Mouse (Mus musculus) kidney, embryonic 14.5 days (tissue): ENCODE results near the gene Gpr35. TPM values are rescaled to one million over a fixed set of nuclear protein-coding genes. Genes with fewer than 3 reads are reported as not detected.

Source experiments
- ATAC-seq: fragments of 200-750 bp; cut with Nextera tagmentation; 2 replicates; pipeline ENCODE4 v1.8.0; 2017; ENCODE audit warnings: moderate number of reproducible peaks, mild to moderate bottlenecking, moderate TSS enrichment, moderate library complexity; ENCODE audit not compliant: low FRiP score, low TSS enrichment
- H3K27ac ChIP-seq: fragments of 300-500 bp; sonication (generic); 2 replicates; pipeline ENCODE4 v1.5.1; 2014; ENCODE audit warnings: low read depth, mild to moderate bottlenecking, low read length, moderate library complexity, mixed read lengths
- H3K27me3 ChIP-seq: fragments of 300-500 bp; sonication (generic); 2 replicates; pipeline ENCODE4 v1.6.1; 2014; ENCODE audit warnings: mild to moderate bottlenecking, low read length; ENCODE audit not compliant: control insufficient read depth, insufficient read depth
- H3K36me3 ChIP-seq: fragments of 300-500 bp; sonication (generic); 2 replicates; pipeline ENCODE4 v1.6.1; 2014; ENCODE audit warnings: low read length, mixed read lengths; ENCODE audit not compliant: control insufficient read depth, insufficient read depth
- H3K4me1 ChIP-seq: fragments of 300-500 bp; sonication (generic); 2 replicates; pipeline ENCODE4 v1.6.1; 2014; ENCODE audit warnings: low read length, mixed read lengths; ENCODE audit not compliant: control insufficient read depth, insufficient read depth
- H3K4me2 ChIP-seq: fragments of 300-500 bp; sonication (generic); replicated peaks from 2 replicates; pipeline ENCODE4 v1.6.1; 2014; ENCODE audit warnings: low read depth, mild to moderate bottlenecking, low read length
- H3K4me3 ChIP-seq: fragments of 300-500 bp; sonication (generic); 2 replicates; pipeline ENCODE4 v1.5.1; 2014; ENCODE audit warnings: mild to moderate bottlenecking, low read length
- H3K9ac ChIP-seq: fragments of 300-500 bp; sonication (generic); 2 replicates; pipeline ENCODE4 v1.6.1; 2014; ENCODE audit warnings: low read depth, mild to moderate bottlenecking, low read length, moderate library complexity
- H3K9me3 ChIP-seq: fragments of 300-500 bp; sonication (generic); 2 replicates; pipeline ENCODE4 v1.6.1; 2016; ENCODE audit warnings: low read length; ENCODE audit not compliant: control insufficient read depth
- WGBS: fragments of 180-500 bp; shearing (Covaris S2); extraction: QIAGEN DNeasy Blood & Tissue Kit; methylation state at CpG from one replicate; pipeline ENCODE4 v1.1.7; 2014; 5-methylcytosine and 5-hydroxymethylcytosine counted together
- polyA plus RNA-seq: library from polyadenylated mRNA; unstranded; fragments of >200 nt; fragmentation: Nextera tagmentation; extraction: Ambion mirVana; gene quantifications from 2 replicates; pipeline ENCODE4 v1.2.1, GENCODE M21; 2014

The Gpr35 gene
- polyA plus RNA-seq, 1 experiment from 2014 or later: 0.45 TPM

DNA sequence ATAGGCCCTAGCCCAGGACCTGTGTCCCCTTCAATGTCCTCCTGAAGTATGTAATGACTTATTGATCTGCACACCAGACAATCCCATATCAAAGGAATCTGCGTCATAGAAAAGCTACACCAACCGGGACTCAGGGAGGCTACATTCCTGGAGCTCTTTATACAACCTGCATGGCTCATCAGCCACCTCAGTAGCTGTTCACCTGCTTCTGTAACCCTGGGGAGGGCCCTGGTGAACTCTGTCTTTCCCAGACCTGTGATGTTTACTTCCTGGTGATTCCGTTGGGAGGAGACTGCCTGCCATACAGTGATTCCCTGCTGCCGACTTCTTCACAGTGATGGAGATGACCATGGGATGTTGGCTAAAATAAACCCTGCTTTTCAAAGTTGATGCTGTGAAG lies 38.2 kb downstream of the Gpr35 start:
- no peak overlapping the region for H3K4me3 ChIP-seq
- ATAC-seq: no peak
- 65% methylated on average over 4 of the region's 4 CpGs for WGBS
- no peak overlapping the region for H3K27ac ChIP-seq
- H3K27me3 ChIP-seq: no peaks in the 10 kb centered on the region
- H3K4me2 ChIP-seq: no peak overlapping the region
- no peaks in the 10 kb centered on the region for H3K4me1 ChIP-seq
- no peaks in the 10 kb centered on the region for H3K9me3 ChIP-seq
- no peaks in the 10 kb centered on the region for H3K36me3 ChIP-seq
- no peak overlapping the region for H3K9ac ChIP-seq

DNA sequence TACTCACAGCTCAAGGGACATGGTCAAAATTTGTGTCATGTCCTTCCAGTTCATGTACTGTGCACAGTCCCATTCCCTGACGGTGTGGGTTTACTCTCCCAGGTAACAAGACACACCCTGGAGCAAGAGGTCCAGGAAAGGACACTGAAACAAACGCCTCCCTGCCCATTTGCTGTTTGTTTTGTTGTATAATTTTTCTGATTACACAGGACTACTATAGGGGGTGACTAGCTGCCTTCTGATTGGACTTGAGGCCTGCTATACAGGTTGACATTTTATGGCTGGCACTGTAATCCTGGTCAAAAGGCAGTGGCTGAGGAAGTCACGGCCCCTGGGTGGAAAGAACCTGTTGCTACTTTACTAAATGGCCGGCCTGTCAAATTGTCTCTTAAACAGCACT lies 39.2 kb downstream of the Gpr35 start:
- Histone ChIP-seq H3K9me3 (no peaks in the 10 kb centered on the region), H3K9ac (no peak overlapping the region)
- ATAC-seq: no peak

DNA sequence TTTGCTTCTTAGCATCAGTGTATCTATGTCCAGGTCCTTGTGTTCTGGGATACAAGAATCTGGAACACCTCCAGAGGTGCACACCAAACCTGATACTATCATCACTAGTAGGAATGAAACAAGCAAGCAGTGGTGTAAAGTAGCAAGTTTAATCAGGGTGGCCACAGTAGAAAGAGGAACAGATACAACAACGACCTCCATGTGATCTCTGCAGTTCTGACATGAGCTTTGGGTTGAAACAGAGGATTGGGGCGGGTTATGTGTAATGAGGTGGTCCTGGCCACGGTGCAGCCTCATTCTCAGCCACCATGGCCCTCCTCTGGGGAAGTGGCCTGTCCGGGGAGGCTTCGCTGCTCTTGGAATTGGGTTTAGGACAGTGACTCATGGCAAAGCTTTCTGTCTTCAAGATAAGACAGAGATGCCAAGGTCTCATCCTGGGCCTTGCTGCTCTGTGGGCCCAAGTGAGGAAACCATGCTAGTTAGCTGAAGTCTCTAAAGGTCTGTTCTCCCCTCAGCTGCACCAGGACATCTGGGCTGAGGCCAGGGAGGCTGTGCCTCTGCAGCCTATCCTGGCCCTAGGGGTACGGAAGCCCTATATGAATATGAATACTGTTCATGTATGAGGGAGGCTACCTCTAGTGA lies 41.7 kb downstream of the Gpr35 start:
- H3K36me3 ChIP-seq: no peaks in the 10 kb centered on the region
- no peak overlapping the region for H3K4me2 ChIP-seq
- H3K9me3 ChIP-seq: no peaks in the 10 kb centered on the region
- H3K4me1 ChIP-seq: no peaks in the 10 kb centered on the region
- no peak overlapping the region for H3K9ac ChIP-seq
- no peak for ATAC-seq
- H3K4me3 ChIP-seq: no peak overlapping the region
- H3K27ac ChIP-seq: no peak overlapping the region
- WGBS: 91% methylated on average over 6 of the region's 6 CpGs
- no peaks in the 10 kb centered on the region for H3K27me3 ChIP-seq

More for the DNA sequence above, 39.2 kb downstream of the Gpr35 start:
- no peaks in the 10 kb centered on the region for H3K36me3 ChIP-seq
- H3K4me3 ChIP-seq: no peak overlapping the region
- H3K4me1 ChIP-seq: no peaks in the 10 kb centered on the region
- H3K27ac ChIP-seq: no peak overlapping the region
- no peaks in the 10 kb centered on the region for H3K27me3 ChIP-seq
- WGBS: 40% methylated on average over 4 of the region's 4 CpGs
- H3K4me2 ChIP-seq: no peak overlapping the region

DNA sequence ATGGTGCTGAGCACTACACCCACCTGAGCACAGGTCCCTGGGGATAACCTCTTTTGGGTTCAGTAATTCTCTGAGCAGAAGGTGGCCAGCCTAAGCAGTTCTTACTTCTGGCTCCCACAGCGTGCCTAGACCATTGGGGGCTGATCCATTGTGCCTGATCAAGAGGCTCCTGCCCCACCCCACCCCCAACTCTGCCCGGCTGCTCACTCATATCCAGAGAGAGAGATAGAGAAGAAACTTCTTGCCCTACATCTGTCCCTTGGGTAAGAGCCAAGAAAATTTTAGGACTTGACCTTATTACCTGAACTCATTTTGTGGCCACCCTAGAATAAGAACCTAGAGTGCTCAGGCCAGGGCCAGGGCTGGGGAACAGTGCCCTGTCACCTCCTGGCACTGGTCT lies 42.2 kb downstream of the Gpr35 start:
- no peaks in the 10 kb centered on the region for H3K27me3 ChIP-seq
- H3K36me3 ChIP-seq: no peaks in the 10 kb centered on the region
- no peak overlapping the region for H3K9ac ChIP-seq
- ATAC-seq: no peak
- no peak overlapping the region for H3K27ac ChIP-seq
- H3K4me3 ChIP-seq: no peak overlapping the region
- 81% methylated on average over 2 of the region's 2 CpGs for WGBS
- H3K4me2 ChIP-seq: no peak overlapping the region
- no peaks in the 10 kb centered on the region for H3K4me1 ChIP-seq
- H3K9me3 ChIP-seq: no peaks in the 10 kb centered on the region

DNA sequence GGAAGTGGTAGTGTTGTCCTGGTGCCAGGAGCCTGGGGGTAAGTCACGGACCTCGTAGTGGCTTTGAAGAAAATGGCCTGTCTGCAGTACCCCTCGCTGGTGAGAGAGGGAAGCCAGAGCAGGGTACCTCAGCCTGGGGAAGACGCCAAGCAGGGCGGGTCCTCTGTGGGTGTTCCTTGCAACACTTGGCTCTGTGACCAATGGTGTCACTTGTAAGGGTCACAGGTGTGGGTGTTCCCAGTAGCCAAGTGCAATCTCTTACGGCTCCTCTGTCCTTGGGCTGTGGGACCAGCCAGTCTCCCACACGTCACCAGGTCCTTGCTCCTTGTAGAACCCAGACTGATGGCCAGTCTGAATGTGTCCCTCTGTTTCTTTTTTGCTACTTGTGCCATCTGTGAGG lies 55.4 kb downstream of the Gpr35 start, which contains the start of gene Aqp12:
Aqp12 (plus strand) TSS at position 274 of the 400 bp plus-strand sequence.
- H3K4me2 ChIP-seq: no peak within 1 kb of the TSS
- no peak for ATAC-seq
- H3K27ac ChIP-seq: no peak within 1 kb of the TSS
- no peaks in the 10 kb centered on the region for H3K36me3 ChIP-seq
- H3K4me1 ChIP-seq: no peaks in the 10 kb centered on the region
- H3K27me3 ChIP-seq: no peaks in the 10 kb centered on the region
- H3K9ac ChIP-seq: no peak within 1 kb of the TSS
- WGBS: 67% methylated on average over 7 of the region's 7 CpGs
- no peaks in the 10 kb centered on the region for H3K9me3 ChIP-seq
- no peak within 1 kb of the TSS for H3K4me3 ChIP-seq

DNA sequence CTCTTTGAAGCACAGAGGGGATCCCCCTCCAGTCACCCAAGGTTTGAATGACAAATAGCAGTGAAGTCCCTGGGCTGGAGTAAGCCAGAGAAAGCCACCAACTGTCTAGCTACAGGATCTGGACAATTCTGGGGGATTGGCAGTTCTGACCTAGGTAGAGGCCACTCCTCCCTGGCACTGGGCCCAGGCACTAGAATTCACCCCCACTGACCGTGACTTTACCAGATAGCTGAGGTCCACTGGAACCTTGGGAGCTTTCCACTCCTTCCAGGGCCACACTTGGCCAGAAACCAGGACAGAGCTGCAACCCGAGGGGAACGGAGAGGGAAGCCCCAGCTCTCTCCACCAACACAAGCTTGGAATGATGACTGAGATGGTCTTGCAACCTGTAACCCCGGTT lies 58.5 kb downstream of the Gpr35 start:
- no peaks in the 10 kb centered on the region for H3K27me3 ChIP-seq
- 0 out of 2 replicates have a peak, but pooled peaks have one; percentile 41 for ATAC-seq
- WGBS: 63% methylated on average over 4 of the region's 4 CpGs

DNA sequence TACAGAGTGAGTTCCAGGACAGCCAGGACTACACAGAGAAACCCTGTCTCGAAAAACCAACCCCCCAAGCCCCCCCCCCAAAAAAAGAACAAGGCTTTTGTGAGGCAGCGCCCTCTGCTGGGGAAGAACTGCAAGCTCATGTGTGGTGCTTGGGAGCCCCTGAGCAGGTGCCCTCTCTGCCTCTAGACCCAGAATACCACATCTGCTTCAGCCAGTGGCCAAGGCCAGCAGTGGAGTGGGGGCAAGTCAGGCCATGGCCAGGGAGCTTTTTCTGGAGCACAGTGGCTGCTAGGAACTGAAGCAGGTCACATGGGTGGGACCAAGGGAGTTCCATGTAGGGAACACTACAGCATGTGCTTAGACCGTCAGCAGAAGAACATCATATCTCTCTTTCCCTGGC lies 60.1 kb downstream of the Gpr35 start:
- Histone ChIP-seq H3K4me3 (no peak overlapping the region), H3K9me3 (no peaks in the 10 kb centered on the region), H3K9ac (no peak overlapping the region), H3K27ac (no peak overlapping the region), H3K4me1 (no peaks in the 10 kb centered on the region), H3K4me2 (no peak overlapping the region), H3K36me3 (no peaks in the 10 kb centered on the region), H3K27me3 (no peaks in the 10 kb centered on the region)
- WGBS: 32% methylated on average over 3 of the region's 3 CpGs
- ATAC-seq: no peak

More for the DNA sequence above, 58.5 kb downstream of the Gpr35 start:
- H3K9ac ChIP-seq: no peak overlapping the region
- H3K9me3 ChIP-seq: no peaks in the 10 kb centered on the region
- no peak overlapping the region for H3K27ac ChIP-seq
- no peaks in the 10 kb centered on the region for H3K36me3 ChIP-seq
- no peak overlapping the region for H3K4me2 ChIP-seq
- H3K4me1 ChIP-seq: no peaks in the 10 kb centered on the region
- H3K4me3 ChIP-seq: no peak overlapping the region

DNA sequence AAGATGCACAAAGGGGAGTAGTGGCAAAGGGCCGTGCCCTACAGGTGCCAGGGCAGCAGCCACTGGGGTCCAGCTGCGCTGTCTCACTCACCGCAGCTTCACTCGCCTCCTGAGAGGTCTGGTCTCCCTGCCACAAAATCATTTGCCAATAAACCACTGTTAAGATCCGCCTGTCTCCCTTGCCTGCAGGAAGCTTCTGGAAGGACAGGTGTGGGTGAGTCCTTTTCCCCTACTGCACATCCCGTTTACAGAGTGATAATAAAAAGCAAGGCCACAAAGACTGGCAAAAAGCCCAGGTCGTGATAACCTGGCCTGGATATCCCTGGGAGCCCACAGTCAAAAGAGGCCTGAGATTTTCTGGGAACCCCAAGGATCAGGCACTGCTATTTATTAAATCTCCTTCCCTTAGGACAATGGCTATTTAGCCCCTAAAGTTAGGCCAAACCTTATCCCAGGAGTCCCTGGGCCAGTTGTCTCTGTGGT lies 61.5 kb downstream of the Gpr35 start:
- no peak for ATAC-seq

DNA sequence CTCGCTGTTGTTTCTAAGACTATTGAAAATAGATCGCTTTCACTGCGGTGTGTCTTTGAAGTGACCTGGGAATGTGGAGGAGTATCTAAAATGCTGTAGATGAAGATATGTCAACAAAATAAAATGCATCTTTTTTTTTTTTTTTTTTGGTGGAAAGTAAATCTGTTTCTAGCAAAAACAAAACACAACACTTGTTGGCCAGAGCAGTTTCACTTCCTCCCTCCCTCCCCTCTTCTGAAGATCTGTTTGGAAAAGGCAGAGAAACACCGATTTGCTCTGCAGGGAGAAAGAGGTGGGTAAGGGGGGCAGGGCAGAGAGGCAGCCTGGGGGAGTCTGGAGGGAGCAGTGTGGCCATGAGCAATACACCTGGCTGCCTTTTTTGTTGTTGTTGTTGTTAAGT lies 62.7 kb downstream of the Gpr35 start:
- H3K9ac ChIP-seq: no peak overlapping the region
- no peak overlapping the region for H3K27ac ChIP-seq
- WGBS: 83% methylated on average over 4 of the region's 4 CpGs
- no peaks in the 10 kb centered on the region for H3K27me3 ChIP-seq
- H3K4me2 ChIP-seq: no peak overlapping the region
- H3K36me3 ChIP-seq: no peaks in the 10 kb centered on the region
- no peaks in the 10 kb centered on the region for H3K4me1 ChIP-seq
- H3K4me3 ChIP-seq: no peak overlapping the region
- H3K9me3 ChIP-seq: no peaks in the 10 kb centered on the region
- no peak for ATAC-seq

More for the DNA sequence above, 61.5 kb downstream of the Gpr35 start:
- no peaks in the 10 kb centered on the region for H3K27me3 ChIP-seq
- no peaks in the 10 kb centered on the region for H3K9me3 ChIP-seq
- H3K4me1 ChIP-seq: no peaks in the 10 kb centered on the region
- no peak overlapping the region for H3K27ac ChIP-seq
- H3K4me3 ChIP-seq: no peak overlapping the region
- H3K4me2 ChIP-seq: no peak overlapping the region
- no peaks in the 10 kb centered on the region for H3K36me3 ChIP-seq
- WGBS: 65% methylated on average over 7 of the region's 7 CpGs
- no peak overlapping the region for H3K9ac ChIP-seq
